Mouse (Mus musculus) intestine, postnatal 0 days (tissue): ENCODE data around the gene Scly. TPM values are rescaled to one million over a fixed set of nuclear protein-coding genes. Genes with fewer than 3 reads are reported as not detected.
A peak's percentile ranks its signal among the peaks of the same experiment; 100 is the strongest.

Source experiments
- ATAC-seq: fragments of 200-750 bp; cut with Nextera tagmentation; 2 replicates; pipeline ENCODE4 v1.8.0; 2017; ENCODE audit warnings: mild to moderate bottlenecking, moderate TSS enrichment, moderate library complexity
- H3K27ac ChIP-seq: fragments of 300-500 bp; sonication (generic); 2 replicates; pipeline ENCODE4 v1.5.1; 2014; ENCODE audit warnings: mild to moderate bottlenecking, low read depth, low read length, moderate library complexity
- H3K27me3 ChIP-seq: fragments of 300-500 bp; sonication (generic); replicated peaks from 2 replicates; pipeline ENCODE4 v1.6.1; 2014; ENCODE audit warnings: low read length, mixed read lengths; ENCODE audit not compliant: control insufficient read depth, insufficient read depth
- H3K36me3 ChIP-seq: fragments of 300-500 bp; sonication (generic); 2 replicates; pipeline ENCODE4 v1.6.1; 2014; ENCODE audit warnings: mild to moderate bottlenecking, moderate library complexity; ENCODE audit not compliant: control insufficient read depth, insufficient read depth
- H3K4me1 ChIP-seq: fragments of 300-500 bp; sonication (generic); replicated peaks from 2 replicates; pipeline ENCODE4 v1.6.1; 2014; ENCODE audit warnings: antibody characterized with exemption, low read length, mixed read lengths; ENCODE audit not compliant: control insufficient read depth, insufficient read depth
- H3K4me2 ChIP-seq: fragments of 300-500 bp; sonication (generic); replicated peaks from 2 replicates; pipeline ENCODE4 v1.6.1; 2014; ENCODE audit warnings: low read depth, mild to moderate bottlenecking, moderate library complexity
- H3K4me3 ChIP-seq: fragments of 300-500 bp; sonication (generic); 2 replicates; pipeline ENCODE4 v1.5.1; 2014; ENCODE audit warnings: low read depth, low read length
- H3K9ac ChIP-seq: fragments of 300-500 bp; sonication (generic); 2 replicates; pipeline ENCODE4 v1.6.1; 2014; ENCODE audit warnings: mild to moderate bottlenecking, low read depth, low read length
- H3K9me3 ChIP-seq: fragments of 300-500 bp; sonication (generic); 2 replicates; pipeline ENCODE4 v1.6.1; 2016; ENCODE audit warnings: mixed run types; ENCODE audit not compliant: control insufficient read depth
- CTCF ChIP-seq: sonication (generic); IDR thresholded peaks from 2 replicates; pipeline ENCODE4 v1.5.1; 2016; ENCODE audit warnings: low read depth, mild to moderate bottlenecking, control low read depth, antibody characterized with exemption, moderate library complexity
- WGBS: fragments of 180-500 bp; shearing (Covaris S2); extraction: QIAGEN DNeasy Blood & Tissue Kit; methylation state at CpG from one replicate; pipeline ENCODE4 v1.1.7; 2014; 5-methylcytosine and 5-hydroxymethylcytosine counted together
- polyA plus RNA-seq: library from polyadenylated mRNA; unstranded; fragments of >200 nt; fragmentation: Nextera tagmentation; extraction: Ambion mirVana; gene quantifications from 2 replicates; pipeline ENCODE4 v1.2.1, GENCODE M21; 2015

The Scly gene
- 20.2 and 23.1 TPM in 2 replicates for polyA plus RNA-seq

DNA sequence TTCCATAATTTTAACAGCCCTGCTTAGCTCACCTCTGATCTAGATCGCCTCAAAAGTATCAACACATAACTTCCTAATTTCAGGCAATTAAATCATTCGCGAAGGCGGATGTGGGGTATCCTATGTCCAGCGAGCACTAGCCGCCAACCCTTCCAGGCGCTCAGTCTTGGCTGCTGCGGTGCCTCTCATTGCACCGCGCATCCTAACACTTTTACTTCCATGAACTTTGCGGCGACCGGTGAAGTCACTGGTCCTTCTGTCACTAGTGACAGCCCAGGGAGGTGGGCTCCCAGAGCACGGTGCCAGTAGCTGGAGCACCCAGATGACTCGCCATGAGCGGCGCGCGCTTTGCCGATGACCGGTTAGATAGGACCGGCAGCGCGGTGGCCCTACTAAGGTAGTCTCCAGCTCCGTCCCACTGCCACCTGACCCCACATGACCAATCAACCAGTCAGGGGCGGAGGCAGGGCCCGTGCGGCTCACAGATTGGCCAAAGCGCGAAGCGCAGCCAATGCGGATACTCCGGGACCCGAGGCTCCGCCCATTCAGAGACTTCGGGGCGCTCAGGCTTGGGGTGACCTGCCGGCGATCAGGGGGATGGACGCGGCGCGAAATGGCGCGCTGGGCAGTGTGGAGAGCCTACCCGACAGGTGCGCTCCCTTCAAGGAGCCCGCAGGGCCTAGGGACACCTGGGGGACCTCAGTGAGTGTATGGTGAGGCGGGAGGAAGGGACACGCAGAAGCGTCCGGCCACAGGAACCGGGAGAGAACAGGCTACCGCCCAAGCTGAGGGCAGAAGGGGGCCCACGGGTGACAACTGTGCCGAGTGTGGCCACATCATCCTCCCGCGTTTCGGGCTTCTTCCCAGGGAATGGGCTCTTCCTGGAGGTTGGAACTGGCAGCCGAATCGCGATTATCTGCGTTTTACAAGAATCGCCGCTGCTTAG is at the start of gene Scly:
Gene Scly, plus strand, starts transcription at position 540 of the 946 bp plus-strand sequence.
- Histone ChIP-seq H3K4me3 (peak within 1 kb of the TSS; percentile 82), H3K27ac (peak within 1 kb of the TSS; percentile 46), H3K36me3 (0 out of 2 replicates have a peak, but pooled peaks cover 5% of the 10 kb centered on the region), H3K9ac (peak within 1 kb of the TSS; percentile 63), H3K4me2 (peak within 1 kb of the TSS; percentile 91), H3K4me1 (peaks cover 9% of the 10 kb centered on the region; the same call in 1 of the 2 replicates), H3K9me3 (no peaks in the 10 kb centered on the region), H3K27me3 (no peaks in the 10 kb centered on the region)
- no peak for TF ChIP-seq CTCF
- 1% methylated on average over 59 of the region's 65 CpGs for whole genome bisulfite sequencing
- peak; percentile 97 for ATAC-seq

DNA sequence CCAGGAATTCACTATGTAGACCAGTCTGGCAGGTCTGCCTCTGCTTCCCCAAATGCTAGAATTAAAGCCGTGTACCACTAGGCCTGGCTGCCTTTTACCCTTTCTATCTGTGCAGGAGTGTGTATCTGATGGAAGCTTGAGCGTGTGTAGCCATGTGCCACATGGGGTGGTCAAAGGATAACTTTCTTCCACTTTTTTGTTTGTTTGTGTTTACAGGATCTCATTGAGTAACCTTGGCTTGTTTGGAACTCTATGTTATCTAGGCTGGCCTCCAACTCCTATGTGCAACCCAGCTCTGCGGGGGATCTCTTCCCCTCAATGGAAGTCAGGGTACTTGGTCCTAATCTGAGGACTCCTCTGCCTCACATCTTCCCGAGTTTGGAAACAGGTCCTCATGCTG is 49.2 kb upstream of the Scly start:
- Histone ChIP-seq H3K36me3 (no peaks in the 10 kb centered on the region), H3K4me2 (peak overlapping the region; percentile 76; the same call in 1 of the 2 replicates), H3K27ac (0 out of 2 replicates have a peak overlapping the region, but pooled peaks have one; percentile 54), H3K9me3 (no peaks in the 10 kb centered on the region), H3K9ac (0 out of 2 replicates have a peak overlapping the region, but pooled peaks have one; percentile 48), H3K27me3 (no peaks in the 10 kb centered on the region), H3K4me3 (no peak overlapping the region), H3K4me1 (peaks cover 14% of the 10 kb centered on the region)
- no peak for ATAC-seq
- TF ChIP-seq CTCF: no peak
- 49% methylated on average over 4 of the region's 4 CpGs for WGBS

DNA sequence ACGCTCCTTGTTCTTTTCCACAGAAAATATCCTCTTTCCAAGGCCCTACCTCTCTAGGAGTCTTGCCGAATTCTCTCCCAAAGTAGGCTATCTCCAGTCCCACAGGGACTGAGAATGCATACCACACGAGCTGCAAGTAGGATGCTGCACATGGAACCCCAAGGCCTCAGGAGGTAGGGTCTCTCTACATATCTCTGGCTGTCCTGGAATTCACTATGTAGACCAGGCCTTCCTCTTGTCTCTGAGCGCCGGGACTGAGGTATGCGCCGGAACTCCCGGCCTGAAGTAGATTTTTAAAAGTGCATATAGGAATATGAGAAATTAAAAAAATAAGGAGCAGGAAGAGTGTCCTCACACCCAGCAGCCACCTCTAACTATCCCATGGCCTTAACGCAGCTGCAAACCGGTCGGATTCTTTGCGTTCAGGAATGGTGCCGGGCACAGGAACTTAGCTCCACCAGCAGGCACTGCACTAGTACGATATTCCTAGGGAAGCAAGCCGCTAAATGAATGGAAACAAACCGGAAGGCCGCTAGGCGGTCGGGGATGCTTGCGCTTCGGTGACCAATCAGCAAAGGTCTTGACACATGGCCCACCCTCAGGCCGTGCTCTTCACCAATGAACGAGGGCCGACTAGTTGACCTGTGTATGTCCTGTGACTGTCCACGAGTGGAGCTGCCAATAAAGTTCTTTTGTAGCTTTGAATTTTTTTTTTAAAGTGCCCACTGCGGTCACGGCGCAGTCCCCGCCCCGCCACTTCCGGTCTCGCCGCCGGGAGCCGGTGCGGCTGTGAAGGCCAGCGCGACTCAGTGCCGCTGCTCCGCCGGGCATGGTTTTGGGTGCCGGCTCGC is 48.3 kb upstream of the Scly start, which contains the start of gene Ube2f:
Gene Ube2f, plus strand, starts transcription at position 741 of the 851 bp plus-strand sequence.
- ATAC-seq: peak; percentile 97

DNA sequence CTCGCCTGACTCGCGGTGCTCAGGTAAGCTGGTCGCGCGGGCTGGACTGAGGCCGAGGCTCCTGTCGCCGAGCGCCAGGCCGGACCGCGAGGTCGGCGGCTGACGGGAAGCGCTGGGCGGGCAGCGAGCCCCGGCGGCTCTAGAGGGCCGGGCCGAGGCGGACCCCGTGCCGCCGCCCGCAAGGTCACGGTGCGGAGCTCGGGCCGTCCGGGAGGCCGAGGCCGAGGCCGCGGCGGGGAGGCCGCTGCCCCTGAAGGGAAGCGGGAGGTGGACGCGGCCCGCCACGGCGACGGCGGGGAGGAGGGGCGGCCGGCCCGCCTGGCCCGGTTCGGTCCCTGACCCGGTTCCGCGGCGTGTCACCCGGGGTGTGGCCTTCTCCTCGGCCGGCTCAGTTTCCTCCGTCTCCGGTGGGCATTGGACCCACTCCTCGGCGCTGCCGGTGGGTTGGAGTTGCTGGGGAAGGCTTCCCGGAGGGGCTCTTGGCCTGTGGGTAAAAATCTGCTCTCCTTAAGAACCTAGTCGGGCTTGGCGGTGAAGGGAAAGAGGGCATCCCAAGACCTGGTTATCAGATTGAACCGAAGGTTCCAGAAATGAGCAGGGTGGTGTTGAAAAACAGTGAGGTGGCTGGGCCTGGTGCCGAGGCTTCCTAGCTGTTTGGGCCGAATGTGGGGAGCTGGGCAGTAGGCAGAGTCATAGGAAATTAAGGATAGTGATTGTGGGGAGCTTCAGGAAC is 47.6 kb upstream of the Scly start:
- Histone ChIP-seq H3K4me3 (peak overlapping the region; percentile 87), H3K27me3 (no peaks in the 10 kb centered on the region), H3K4me1 (peaks cover 14% of the 10 kb centered on the region), H3K27ac (peak overlapping the region; percentile 94), H3K9me3 (no peaks in the 10 kb centered on the region), H3K4me2 (peak overlapping the region; percentile 86), H3K9ac (peak overlapping the region; percentile 95), H3K36me3 (no peaks in the 10 kb centered on the region)
- under 1% methylated on average over 55 of the region's 70 CpGs for WGBS
- peak; percentile 49 for ATAC-seq
- TF ChIP-seq CTCF: no peak

More for the DNA sequence above, 48.3 kb upstream of the Scly start, which contains the start of gene Ube2f:
- under 1% methylated on average over 43 of the region's 43 CpGs for WGBS
- Histone ChIP-seq H3K4me2 (peak within 1 kb of the TSS; percentile 86), H3K9ac (peak within 1 kb of the TSS; percentile 95), H3K27me3 (no peaks in the 10 kb centered on the region), H3K4me3 (peak within 1 kb of the TSS; percentile 87), H3K4me1 (peaks cover 14% of the 10 kb centered on the region), H3K27ac (peak within 1 kb of the TSS; percentile 94), H3K36me3 (no peaks in the 10 kb centered on the region), H3K9me3 (no peaks in the 10 kb centered on the region)
- peak; percentile 69 for TF ChIP-seq CTCF

DNA sequence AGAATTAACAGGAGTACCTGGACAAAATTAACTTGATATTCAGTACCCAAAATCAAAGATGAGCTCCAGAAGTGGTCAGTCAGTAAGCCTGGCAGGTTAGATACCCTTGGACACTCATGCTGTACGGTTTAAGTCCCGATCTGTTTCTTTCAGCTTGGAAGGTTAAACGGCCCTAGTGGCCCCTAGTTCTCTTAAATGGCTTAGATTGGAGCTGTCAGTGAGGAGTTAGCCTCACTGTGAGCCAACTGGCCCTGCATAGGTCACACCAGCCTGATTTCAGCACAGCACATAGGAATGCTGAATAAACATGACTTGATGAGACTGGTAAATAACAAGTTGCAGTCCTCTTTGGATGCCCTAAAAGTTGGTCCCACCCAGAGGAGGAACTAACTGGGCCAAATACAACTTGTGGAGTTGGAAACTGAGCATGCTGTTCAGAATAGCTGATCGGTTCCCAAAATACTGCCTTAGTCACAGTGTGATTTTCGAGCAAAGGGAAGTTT is 46.9 kb upstream of the Scly start:
- Histone ChIP-seq H3K9ac (peak overlapping the region; percentile 95), H3K27ac (peak overlapping the region; percentile 94; the same call in 1 of the 2 replicates), H3K36me3 (no peaks in the 10 kb centered on the region), H3K4me1 (peaks cover 14% of the 10 kb centered on the region), H3K9me3 (no peaks in the 10 kb centered on the region), H3K27me3 (no peaks in the 10 kb centered on the region), H3K4me3 (peak overlapping the region; percentile 87), H3K4me2 (peak overlapping the region; percentile 86)
- no peak for ATAC-seq
- WGBS: 40% methylated on average over 5 of the region's 5 CpGs
- no peak for TF ChIP-seq CTCF
